Mouse (Mus musculus) activated CD4-positive, CD25-positive, alpha-beta regulatory T cell, adult 4 months (primary cell): Measurements from ENCODE around the gene Mvk. TPM values are rescaled to one million over a fixed set of nuclear protein-coding genes. Genes with fewer than 3 reads are reported as not detected.

Experiments
- polyA plus RNA-seq, 2 experiments: library from polyadenylated mRNA; unstranded; fragments of 100-300 nt; shearing (Covaris generic); gene quantifications; one replicate each; pipeline ENCODE4 v1.2.1; 2017

Gene Mvk
- polyA plus RNA-seq, 2 experiments from 2014 or later = 14.7 to 18.0 TPM

Other genes with a start within 250 kb of the Mvk start
- gene Foxn4, start 170.5 kb upstream of the Mvk start, polyA plus RNA-seq = not detected
- gene Myo1h, start 155.1 kb upstream of the Mvk start, polyA plus RNA-seq = 1 to 10 TPM; 2.2 to 2.8 TPM
- gene Kctd10, start 63.8 kb upstream of the Mvk start, polyA plus RNA-seq = 10 to 100 TPM; 54.7 to 70.7 TPM
- 10 to 100 TPM; 20.5 to 28.7 TPM for gene Ube3b, start 63.7 kb upstream of the Mvk start, polyA plus RNA-seq
- 1 to 10 TPM; 4.0 to 5.3 TPM for gene Mmab, start 209 bp upstream of the Mvk start, polyA plus RNA-seq
- gene Fam222a, start 123.7 kb downstream of the Mvk start, polyA plus RNA-seq = not detected
- gene Trpv4, start 214.2 kb downstream of the Mvk start, polyA plus RNA-seq = under 1 TPM; 0.24 to 0.25 TPM
- gene Gltp, start 246.7 kb downstream of the Mvk start, polyA plus RNA-seq = 100 to 1,000 TPM; 251 to 266 TPM